Mouse (Mus musculus) left cerebral cortex, adult 8-10 months (tissue): ENCODE data around the gene Armc2. TPM values are rescaled to one million over a fixed set of nuclear protein-coding genes. Genes with fewer than 3 reads are reported as not detected.

Experiments
- DNase-seq, 2 experiments: peaks; one replicate each; pipeline ENCODE4 v3.0.0; 2022; ENCODE audit warnings: low spot score in 2 of 2
- total RNA-seq, 4 experiments: library from RNA; stranded (reverse); gene quantifications; 2 replicates each; pipeline ENCODE4 v1.2.4; 2022

The Armc2 gene
- total RNA-seq, 4 experiments from 2014 or later: 10.5 to 15.0 (median 12.5) TPM

DNA sequence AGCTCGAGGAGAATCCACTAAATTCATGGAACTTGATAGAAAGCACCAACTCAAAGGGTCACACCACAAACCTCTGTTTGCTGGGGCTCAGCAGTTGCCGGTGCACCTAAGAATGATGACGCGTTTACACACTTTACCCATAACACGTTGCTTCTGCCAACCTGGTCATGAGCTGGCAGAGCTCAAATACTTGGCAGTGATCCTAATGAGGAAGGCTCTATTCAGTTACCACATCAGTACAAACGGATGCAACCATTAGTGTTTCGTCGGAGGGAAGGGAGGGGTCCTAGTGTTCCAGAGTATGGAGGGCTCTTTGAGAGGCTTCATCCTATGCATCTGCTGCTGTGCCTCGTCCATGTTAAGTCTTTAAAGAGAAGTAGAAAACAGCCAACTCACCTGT is 3.3 kb upstream of the Armc2 start:
- no peak for DNase-seq

DNA sequence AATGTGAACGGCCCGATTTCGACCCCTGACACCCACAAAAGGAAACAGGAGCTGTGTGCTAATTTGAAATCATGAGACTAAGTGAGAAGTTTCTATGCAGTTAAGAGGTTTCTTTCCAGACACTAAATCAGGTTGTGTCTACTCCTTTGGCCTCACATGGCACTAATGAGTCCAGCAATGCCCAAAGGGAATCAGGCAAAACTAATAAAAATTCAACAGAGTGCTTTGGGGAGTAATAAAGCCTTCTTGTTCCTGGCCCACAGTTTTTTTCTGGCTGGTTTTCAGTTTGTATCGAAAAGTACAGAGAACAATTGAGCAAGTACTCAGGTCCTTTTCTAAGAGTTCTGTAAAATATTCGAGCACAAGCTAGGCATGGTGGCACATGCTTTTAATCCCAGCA is 4.2 kb downstream of the Armc2 start:
- no peak for DNase-seq

DNA sequence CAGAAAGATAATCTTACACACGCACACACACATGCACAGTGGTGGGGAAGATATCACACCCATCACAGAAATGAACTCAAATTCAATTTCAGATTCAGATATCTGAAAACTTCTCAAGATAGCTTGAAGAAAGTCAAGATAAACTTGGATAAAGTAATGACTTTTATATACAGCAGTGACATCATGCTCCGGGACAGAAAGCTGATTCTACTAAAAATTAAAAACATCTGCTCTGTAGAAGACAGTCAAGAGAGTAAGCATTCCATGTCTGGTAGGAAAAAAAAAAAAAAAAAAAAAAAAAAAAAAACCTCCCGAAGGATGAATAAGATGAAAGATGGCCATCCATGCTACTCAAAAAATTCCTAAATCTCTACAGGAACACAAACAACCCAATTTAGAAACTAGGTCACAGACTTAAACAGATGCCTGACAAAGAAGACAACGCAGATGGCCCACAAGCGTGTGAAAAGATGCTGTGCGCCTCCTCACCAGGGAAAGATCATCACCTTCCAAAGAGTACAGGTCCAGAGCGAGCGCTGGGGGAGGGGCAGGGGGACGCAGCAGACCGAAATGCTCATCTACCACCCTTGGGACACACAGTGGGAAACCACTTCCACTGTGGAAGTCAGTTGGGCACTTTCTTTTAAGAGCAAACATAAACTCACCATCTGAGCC is 7.3 kb downstream of the Armc2 start:
- peak in 1 of 2 experiments; percentile 43 for DNase-seq

DNA sequence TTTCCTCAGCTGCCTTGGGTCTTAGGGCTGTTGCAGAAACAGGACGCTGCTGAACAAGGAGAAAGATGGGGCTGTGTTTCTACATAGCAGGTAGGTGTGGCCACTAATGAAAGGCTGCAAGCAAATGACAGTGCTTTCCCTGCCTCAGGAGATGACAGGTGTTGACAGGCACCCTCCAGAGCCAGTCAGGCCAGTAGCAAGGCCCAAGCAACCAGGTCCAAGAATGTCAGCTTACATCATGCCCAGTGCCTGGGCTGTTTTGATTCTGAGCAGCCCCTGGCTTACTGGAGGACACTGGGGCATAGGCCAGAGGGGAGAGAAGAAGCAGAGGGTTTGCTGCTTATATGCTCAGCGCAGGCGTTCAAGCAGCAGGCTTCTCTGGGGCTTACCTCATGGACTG is 13.0 kb downstream of the Armc2 start:
- no peak for DNase-seq

DNA sequence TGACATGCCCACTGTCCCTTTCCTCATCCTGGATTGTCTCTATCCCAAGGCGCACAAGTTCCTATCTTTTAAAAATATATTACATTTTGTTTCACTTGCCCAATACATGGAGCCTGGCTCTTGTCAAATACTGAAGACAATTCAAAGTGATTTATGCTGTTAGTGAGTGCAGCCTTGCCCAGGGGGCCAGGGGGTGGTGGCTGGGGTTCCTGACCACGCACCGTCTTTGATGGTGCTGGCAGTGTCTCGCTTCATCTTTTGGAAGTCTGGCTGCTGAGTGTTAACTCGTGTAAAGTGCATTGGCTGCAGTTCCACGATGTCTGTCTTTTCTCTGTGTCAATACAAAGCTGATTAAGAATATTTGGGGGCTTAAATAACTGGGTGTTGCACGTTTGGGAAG is 13.6 kb downstream of the Armc2 start:
- no peak for DNase-seq

DNA sequence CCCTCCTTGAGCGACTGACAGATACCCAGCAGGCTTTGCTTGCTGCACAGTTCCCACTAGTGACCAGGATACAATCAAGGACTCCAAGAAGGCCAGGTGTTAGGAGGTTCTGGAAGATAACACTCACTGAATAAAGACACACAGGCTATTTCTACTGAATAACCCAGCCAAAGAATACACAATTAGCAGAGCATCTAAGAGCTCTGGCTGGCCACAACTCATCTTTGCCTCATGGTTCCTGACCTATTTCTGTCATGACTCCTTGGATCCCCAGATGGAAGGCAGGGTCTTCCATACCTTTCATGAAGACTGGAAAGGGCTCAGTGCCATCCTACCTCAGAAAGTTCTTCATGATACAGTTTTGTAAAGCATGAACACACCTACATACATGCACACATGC is 14.2 kb downstream of the Armc2 start:
- DNase-seq: no peak

DNA sequence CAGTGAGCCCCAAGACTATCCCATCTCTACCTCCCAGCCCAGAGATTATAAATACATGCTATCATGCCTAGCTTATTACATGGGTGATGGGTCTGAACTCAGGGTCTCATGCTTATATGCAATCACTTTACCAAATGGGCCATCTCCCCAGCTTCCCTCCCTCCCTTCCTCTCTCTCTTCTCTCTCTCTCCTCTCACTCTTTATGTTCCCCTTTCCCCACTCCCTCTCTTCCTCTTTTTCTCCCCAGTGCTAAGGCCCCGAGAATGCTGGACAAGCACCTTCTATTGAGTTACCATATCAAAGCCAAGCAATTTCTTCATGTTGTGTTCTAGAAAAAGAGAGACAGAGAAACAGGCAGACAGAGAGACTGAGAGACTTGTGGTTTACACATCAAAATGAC is 14.7 kb downstream of the Armc2 start:
- DNase-seq: no peak

DNA sequence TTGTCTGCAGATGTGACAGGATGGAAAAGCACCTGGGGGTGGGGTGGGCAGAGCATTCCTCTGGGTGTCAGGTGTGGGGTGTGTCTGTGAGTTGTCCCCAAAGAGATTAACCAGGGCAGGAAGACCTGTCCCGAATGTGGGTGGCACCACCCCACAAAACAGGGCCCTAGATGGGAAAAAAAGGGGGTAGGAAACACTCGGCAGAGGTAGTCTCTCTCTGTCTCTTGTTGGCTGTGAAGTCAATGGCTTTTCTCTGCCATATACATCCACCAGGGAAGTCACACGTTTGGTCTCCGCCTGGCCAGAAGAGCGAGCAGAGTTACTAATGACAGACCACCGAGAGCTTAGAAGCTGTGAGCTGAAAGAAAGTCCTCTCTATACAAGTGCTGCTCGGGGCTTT is 15.8 kb downstream of the Armc2 start:
- no peak for DNase-seq

DNA sequence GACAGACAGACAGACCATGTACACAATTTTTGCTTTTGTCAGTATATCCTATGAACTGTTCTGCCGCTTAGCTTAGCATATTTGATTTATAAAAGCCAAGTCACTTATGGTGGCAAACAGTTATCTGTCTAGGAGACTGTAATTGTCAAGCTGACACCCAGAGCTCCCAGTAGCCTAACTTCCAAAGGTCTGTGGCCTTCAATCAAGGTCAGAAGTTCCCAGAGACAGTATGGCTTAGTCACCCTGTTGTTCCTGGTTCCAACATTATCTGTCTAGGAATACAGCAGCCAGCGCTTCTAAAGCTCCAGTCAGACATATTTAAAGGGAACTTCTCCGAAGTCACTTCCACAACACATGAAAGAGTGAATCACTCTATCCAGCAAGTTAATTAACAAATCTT is 17.0 kb downstream of the Armc2 start:
- DNase-seq: no peak

DNA sequence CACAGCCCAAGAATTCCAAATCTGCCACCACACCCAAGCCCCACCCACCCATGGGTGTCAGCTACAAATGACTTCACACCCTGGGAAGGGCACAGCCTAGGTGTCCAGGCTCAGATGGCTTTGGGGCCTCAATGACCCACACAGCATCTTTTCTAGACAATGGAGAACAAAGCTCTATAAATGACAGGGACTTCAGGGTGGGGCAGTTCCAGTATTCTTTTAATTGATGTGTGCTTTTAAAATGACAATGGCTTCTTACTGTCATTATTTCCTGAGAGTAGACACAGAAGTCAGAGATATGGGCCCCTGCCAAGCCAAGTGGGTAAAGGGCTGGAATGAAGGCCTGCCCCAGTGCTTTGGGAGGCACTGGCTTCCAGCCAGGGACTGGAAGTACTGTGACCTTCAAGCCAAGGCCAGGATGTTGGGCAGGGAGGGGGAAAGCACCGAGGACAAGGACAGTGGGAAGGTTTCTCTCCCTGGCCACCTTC is 20.5 kb downstream of the Armc2 start:
- DNase-seq: no peak

DNA sequence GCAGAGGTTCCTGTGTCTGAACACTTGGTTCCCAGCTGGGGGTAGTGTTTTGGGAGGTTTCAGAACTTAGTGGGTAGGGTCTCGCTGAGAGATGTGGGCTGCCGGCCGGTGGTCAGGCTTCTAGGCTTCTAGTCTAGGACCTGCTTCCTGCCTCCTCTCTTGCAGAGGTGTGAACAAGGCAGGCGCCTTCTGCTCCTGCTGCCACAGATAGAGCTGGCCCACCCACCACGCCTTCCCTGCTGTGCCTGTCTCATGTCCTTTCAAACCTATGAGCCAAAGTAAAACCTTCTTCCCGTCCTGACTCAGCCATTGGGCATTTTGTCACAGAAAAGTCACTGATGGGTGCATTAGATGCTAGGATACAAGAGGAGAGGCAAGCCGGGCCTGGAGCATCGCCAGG is 22.1 kb downstream of the Armc2 start:
- DNase-seq: no peak

DNA sequence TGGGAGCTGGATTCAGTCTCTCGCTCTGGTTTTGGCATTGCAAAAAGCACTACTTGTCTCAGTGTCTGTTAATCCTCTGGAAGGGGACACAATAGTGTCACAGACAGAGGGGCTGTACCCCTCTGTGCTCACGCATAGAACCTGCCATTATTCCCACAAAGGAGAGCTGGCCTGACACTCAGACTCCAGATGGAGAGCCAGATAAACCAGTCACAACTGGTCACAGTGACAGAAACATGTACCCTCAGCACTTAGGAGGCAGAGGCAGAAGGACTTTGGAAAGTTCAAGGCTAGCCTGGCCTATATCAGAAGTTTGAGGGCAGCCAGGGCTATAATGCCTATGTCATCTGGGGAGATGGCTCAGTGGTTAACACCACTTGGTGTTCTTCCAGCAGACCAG is 23.2 kb downstream of the Armc2 start:
- no peak for DNase-seq

DNA sequence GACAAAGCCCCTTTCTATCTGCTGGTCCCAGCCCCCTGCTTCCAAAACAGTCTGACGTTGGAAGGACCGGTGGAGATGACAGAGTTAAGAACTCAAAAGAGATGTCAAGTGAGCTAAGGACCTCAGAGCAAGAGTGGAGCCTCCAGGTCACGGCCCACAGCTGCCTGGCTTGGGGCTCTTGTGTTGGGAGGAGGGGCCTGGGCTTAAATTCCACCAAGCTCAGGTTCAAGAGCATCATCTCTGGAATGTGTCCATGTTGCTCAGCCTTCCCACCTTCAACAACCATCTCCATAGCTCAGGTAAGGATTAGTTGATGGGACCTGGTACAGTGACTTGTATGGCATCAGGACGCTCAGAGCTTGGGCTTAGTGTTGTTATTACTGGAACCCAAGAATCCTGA is 23.7 kb downstream of the Armc2 start:
- DNase-seq: no peak

DNA sequence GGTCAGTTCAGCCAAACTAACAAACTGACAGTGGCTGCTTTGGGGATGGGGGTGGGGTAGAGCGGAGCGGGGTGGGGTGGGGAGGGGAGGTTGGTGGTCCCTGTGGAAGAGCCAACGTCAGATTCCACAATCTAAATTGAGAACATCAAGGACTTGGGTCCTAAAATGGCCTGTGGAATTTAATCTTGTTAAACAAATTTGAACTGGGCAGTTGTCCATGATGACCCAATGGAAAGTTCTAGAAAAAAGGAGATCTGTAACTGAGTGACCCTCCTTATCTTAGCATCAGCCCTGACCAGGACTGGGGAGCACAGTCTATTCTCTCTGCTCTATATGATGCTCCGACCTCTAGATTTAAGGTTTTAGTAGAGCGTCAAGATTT is 26.2 kb downstream of the Armc2 start:
- DNase-seq: no peak

DNA sequence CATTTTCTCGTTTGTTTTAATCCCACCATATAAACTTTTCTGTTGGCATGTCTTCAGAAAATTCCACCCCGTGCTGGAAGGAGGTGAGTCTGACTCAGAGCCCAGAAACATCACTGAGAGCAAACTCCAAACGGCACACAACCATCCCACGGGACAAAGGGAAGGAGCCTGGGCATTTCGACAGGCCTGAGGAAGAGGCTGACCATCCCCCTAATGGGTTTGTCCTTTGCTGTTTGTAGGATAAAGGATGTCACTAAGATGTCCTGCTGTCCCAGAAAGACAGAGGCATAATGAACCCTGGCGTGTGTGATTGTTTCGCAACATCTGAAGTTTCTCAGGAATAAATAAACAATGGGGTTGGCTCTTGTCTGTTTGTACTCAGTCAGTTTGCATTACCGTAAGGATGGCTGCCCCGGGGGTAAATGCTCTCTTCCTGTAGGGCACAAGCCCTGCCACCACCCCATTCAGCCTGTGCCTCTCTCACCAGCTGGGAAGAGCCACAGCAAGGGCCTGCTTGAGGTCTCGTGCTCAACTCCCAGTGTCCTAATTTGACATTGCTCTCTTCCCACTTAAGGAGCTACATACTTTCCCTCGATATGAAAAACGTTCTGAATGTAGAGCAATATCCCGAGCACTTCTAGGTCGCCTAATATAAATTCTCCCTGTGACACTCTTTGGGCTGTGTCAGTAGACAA is 26.7 kb downstream of the Armc2 start:
- DNase-seq: no peak

DNA sequence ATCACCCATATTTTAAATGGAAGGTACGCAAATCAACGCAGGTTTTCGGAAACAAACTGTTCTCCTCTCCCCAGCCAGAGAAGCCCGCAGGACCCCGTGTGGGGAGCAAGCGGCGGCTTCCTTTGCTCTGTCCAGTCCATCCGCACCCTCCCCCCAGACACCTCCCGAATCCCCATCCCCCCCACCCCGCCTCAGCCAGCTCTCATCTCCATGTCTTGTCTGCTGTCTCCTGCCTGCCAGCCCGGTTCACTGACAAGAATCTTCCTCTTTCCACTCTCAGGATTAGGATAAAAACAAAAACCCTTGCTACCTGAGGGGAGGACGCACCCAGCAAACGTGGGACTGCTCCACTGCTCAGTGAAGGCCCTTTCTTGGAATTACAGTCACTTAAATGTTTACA is 27.3 kb downstream of the Armc2 start:
- DNase-seq: no peak

DNA sequence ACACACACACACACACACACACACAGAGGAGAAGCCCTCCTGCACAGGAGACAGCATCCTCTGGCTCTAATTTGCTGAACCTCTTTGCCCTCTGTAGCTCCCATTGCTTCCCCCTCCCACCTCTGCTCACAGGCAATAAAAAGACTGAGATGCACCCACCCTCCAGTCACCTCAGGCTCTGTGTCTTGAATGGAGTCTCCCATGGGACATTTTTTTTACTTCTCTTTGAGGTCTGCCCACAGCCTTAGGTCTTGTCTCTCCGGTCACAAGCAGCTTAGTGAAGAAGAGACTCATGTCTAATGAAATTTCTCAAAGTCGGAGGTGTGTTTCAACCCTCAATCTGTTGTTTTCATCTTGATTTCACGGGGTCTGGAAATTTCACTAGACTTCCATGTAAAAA is 29.3 kb downstream of the Armc2 start:
- no peak for DNase-seq

DNA sequence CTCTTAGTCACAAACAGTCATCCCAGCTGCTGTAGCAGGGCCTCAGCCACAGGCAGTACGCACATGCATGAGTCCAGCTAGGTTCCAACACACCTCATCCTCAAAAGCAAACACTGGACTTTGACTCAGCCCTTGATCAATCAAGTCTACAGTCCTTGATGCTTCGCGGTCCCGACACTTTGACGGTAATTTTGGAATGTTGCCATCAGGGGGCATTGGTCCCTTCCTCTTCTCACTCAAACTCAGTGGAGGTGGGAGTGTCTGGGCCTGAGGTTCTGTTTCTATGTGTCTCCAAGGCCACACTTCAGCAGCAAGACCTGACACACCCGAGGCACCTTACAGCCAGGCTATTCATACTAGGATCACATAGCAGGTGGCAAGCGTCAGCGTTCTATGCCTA is 32.1 kb downstream of the Armc2 start:
- no peak for DNase-seq

DNA sequence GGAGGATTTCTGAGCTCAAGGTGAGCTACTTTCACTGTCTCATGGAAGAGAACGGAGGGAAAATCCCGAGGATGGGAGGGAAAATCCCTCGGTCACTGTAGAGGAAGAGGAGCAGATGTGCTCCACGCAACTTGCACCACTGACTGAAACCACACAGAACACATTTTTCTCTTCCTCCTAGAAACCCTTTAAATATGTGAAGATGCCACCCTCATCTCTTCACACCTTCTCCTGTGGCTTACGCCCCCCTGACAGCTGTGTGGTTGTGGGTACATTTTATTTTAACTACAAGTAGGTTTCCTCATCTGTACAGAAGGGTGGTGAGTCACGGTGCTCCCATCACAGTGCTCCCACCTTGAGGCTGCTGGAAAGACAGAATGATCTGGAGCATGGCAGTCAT is 34.0 kb downstream of the Armc2 start:
- DNase-seq: peak; percentile 13 to 77

DNA sequence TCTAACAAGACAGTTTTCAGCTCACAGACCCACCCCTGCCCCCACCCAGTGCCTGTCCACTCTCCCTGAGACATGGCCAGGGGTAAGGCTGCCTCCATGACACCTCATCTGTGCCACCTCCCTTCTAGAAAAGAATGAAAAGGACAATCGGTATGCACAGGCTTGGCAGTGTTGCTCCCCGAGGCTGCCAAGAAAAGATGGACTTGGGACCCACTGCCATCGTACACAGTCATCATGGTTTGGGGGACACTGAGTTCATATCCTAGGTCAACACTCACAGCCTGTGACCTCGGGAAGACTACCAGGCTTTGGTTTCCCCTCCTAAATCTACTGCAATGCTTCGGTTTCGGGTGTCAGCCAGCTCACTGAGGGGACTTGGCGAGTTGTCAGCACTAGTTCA is 35.4 kb downstream of the Armc2 start:
- DNase-seq: no peak

DNA sequence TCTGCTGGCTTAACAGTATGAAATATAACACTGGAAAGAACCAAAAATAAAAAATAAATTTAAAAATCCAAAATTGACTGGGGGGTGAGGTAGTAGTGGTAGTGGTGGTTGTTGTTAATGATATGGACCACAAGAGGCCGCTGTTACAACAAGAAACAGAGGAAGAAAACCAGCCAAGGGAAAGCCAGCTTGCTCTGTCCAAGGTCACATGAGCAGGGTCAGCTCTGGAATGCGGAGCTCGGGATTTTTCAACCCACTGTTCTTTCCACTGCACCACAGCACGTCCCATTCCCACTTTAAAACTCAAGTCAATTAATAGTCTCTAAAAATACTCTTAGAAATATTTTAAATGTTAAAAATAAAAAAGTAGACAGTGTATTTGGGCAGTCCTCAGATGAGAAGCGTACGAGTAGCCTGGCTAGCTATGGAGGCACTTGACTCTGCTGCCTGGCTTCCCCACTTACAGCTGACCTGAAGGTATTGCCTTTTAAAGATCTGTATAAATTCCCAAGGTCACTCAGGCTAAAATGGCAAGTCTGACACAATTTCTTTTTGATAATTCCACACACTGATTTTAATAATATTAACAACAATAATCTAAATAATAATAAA is 37.4 kb downstream of the Armc2 start:
- peak; percentile 26 to 45 for DNase-seq

DNA sequence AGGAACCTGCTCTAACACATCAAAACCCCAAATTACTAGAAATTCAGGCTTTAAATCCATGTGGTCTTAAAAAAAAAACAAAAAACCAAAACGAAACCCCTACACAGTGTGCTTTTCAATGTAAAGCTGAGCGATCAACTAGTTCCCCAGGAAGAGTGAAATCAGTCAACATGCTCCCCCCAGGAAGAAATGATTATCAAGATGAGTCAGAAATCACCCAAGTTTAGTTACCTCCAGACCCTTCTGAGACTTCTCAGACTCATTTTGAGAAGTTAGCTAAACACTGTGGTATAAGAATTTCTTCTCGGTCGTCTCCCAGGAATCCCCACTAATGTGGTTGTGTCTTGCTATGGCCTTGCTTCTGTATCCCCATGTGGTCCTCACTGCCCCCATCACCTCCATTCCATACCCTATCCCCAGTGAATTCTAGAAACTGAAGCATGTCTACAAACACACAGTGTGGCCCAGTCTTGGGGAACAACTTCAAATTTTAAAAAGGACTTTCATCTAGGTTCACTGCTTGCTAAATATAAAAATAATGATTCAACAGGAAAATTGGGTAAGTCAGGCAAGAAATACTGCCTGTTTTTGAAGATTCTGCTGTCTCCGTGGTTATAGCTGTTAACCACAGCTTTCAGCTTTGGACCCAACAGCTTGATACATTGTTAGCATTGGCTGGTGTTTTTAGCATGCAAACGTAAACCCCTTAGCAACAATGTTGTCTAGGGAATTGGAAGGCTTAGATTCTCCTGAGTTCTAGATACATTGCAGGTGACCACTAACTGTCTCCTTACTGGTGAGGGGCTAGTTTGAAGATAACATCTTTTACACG is 39.6 kb downstream of the Armc2 start:
- no peak for DNase-seq
